Mouse (Mus musculus): ENCODE measurements around the gene Zfp418. TPM values are rescaled to one million over a fixed set of nuclear protein-coding genes. Genes with fewer than 3 reads are reported as not detected.
"Not testable (repeated sequence)": the region's sequence is repeated elsewhere in the genome, so short reads cannot be mapped to it uniquely, and the experiment has no call there.

Zfp418 gene
- 0.30 and 0.35 TPM in 2 replicates for polyA plus RNA-seq (2015; fragmentation: Nextera tagmentation; extraction: Ambion mirVana)

- peak within 1 kb of the TSS; percentile 68 for H3K4me3 ChIP-seq (replicated peaks)
- peak; percentile 24 for DNase-seq
- H3K9me3 ChIP-seq (replicated peaks) = no peaks in the 10 kb centered on the region
- peak within 1 kb of the TSS; percentile 74 for H3K4me2 ChIP-seq
- peaks cover 9% of the 10 kb centered on the region for H3K4me1 ChIP-seq (replicated peaks)
- no peak within 1 kb of the TSS for H3K27ac ChIP-seq
- peak; percentile 92 for ATAC-seq (ENCODE audit: low read depth)
- H3K36me3 ChIP-seq = peaks cover 3% of the 10 kb centered on the region; the same call in 1 of the 2 replicates
- no peaks in the 10 kb centered on the region for H3K27me3 ChIP-seq
- H3K9ac ChIP-seq = peak within 1 kb of the TSS; percentile 69
- 2% methylated on average over 26 of the region's 26 CpGs for WGBS (ENCODE audit: insufficient replicate concordance)
Measured at GRCm38 (mm10) chr7:7171227-7172147, at the start of gene Zfp418. TSS of gene Zfp418 (plus strand) at chr7:7171330.

DNA sequence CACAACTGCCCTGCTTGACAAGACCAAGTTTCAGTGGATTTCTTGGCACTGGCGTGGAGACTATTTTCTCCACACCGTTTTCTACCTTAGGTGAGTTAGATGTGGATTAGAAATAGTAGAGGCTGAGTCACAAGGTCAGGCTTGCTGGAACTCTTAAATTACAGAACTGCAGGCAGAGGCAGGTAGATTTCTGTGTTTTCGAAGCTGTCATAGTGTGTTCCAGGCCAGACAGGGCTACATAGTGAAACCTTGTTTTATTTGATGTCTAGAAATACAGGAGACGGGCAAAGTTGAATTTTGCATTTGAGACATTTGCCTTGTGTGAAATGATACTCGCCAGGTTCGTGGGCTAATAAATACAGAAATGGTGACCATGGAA lies 49.5 kb upstream of the Zfp418 start:
- no peaks in the 10 kb centered on the region for H3K9me3 ChIP-seq (replicated peaks)
- H3K27ac ChIP-seq = no peak overlapping the region
- no peaks in the 10 kb centered on the region for H3K27me3 ChIP-seq
- no peak for DNase-seq
- H3K4me2 ChIP-seq = peak overlapping the region; percentile 70
- peaks cover 23% of the 10 kb centered on the region; the same call in 1 of the 2 replicates for H3K36me3 ChIP-seq
- peak overlapping the region; percentile 69; the same call in 1 of the 2 replicates for H3K9ac ChIP-seq
- ATAC-seq (ENCODE audit: low read depth) = no peak
- H3K4me3 ChIP-seq (replicated peaks) = peak overlapping the region; percentile 66
- 46% methylated on average over 6 of the region's 6 CpGs for WGBS (ENCODE audit: insufficient replicate concordance)
- H3K4me1 ChIP-seq (replicated peaks) = peaks cover 18% of the 10 kb centered on the region

DNA sequence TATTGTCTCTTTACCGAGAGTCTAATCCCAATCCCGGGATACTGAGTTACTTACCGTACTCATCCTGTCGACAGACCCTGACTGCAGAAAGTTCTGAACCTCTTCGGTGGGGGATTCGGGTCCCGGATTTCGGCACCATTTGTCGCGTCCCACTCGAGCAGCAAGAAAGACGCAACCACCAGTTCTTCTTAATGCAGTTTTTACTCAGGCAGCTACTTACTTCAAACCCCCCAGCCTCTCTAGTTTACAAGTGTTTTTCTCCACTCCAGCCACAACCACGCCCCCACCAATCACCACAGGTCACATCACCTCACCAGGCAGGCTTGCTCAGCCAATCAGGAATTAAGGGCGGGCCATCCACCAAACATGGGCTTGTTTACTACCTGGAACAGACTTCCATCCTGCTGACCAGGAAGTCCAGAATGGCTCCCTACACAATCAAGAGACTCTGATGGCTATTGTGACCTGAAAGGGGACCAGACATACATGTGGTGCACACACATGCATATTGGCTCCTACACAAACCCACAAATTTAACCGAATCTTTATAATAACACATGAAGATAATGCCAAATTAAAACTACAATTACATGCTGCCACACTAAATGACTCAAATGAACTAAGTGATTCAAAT lies 40.5 kb upstream of the Zfp418 start:
- not testable (repeated sequence) for H3K36me3 ChIP-seq; H3K27me3 ChIP-seq; H3K4me2 ChIP-seq; H3K4me1 ChIP-seq (replicated peaks); H3K27ac ChIP-seq; H3K4me3 ChIP-seq (replicated peaks); H3K9me3 ChIP-seq (replicated peaks); ATAC-seq (ENCODE audit: low read depth); DNase-seq; H3K9ac ChIP-seq
- 89% methylated on average over 15 of the region's 15 CpGs for WGBS (ENCODE audit: insufficient replicate concordance)

DNA sequence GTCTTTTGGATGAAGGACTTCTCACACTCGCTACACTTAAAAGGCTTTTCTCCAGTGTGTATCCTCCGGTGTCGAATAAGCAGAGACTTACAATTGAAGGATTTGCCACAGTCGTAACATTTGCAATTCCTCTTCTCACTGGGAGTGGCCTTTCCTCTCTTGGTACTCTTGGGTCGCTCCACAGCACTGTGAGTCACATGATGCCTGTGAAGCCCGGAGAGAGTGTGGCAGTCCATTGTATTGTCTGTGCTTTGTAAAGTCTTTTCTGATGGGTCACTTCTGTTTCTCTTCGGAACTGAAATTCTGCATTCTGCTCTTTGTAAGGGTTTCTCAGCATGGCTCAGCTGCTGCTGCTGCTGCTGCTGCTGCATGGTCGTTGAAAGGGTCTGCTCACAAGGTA lies 38.4 kb upstream of the Zfp418 start:
- 70% methylated on average over 8 of the region's 8 CpGs for WGBS (ENCODE audit: insufficient replicate concordance)
- no peaks in the 10 kb centered on the region for H3K4me1 ChIP-seq (replicated peaks)
- H3K9me3 ChIP-seq (replicated peaks) = no peaks in the 10 kb centered on the region
- no peak overlapping the region for H3K4me2 ChIP-seq
- no peak overlapping the region for H3K9ac ChIP-seq
- H3K4me3 ChIP-seq (replicated peaks) = no peak overlapping the region
- ATAC-seq (ENCODE audit: low read depth) (no peak), DNase-seq (no peak)
- H3K27me3 ChIP-seq = no peaks in the 10 kb centered on the region
- H3K36me3 ChIP-seq = no peaks in the 10 kb centered on the region
- H3K27ac ChIP-seq = no peak overlapping the region

GRCm38 (mm10) chr7:7136379-7136866 lies 34.7 kb upstream of the Zfp418 start, which contains the start of gene Zfp773:
TSS of gene Zfp773 (minus strand) at chr7:7136755.
- ATAC-seq (ENCODE audit: low read depth) = peak; percentile 89
- Histone ChIP-seq H3K27ac (no peak within 1 kb of the TSS), H3K9ac (peak within 1 kb of the TSS; percentile 43; the same call in 1 of the 2 replicates), H3K9me3 (replicated peaks) (no peaks in the 10 kb centered on the region), H3K4me2 (peak within 1 kb of the TSS; percentile 52), H3K4me1 (replicated peaks) (no peaks in the 10 kb centered on the region), H3K27me3 (no peaks in the 10 kb centered on the region), H3K4me3 (replicated peaks) (peak within 1 kb of the TSS; percentile 53), H3K36me3 (no peaks in the 10 kb centered on the region)
- 4% methylated on average over 16 of the region's 16 CpGs for WGBS (ENCODE audit: insufficient replicate concordance)
- DNase-seq = peak; percentile 7

- no peaks in the 10 kb centered on the region for H3K36me3 ChIP-seq
- no peaks in the 10 kb centered on the region for H3K27me3 ChIP-seq
- H3K9ac ChIP-seq = no peak overlapping the region
- no peaks in the 10 kb centered on the region for H3K4me1 ChIP-seq (replicated peaks)
- H3K4me3 ChIP-seq (replicated peaks) = no peak overlapping the region
- H3K27ac ChIP-seq = no peak overlapping the region
- WGBS (ENCODE audit: insufficient replicate concordance) = 69% methylated on average over 1 of the region's 1 CpGs
- no peak overlapping the region for H3K4me2 ChIP-seq
- DNase-seq (no peak), ATAC-seq (ENCODE audit: low read depth) (no peak)
- H3K9me3 ChIP-seq (replicated peaks) = 0 out of 2 replicates have a peak, but pooled peaks cover 4% of the 10 kb centered on the region
Measured at GRCm38 (mm10) chr7:7144215-7144614, 26.9 kb upstream of the Zfp418 start.

- no peak for DNase-seq
- Histone ChIP-seq H3K27ac (no peak overlapping the region), H3K4me3 (replicated peaks) (no peak overlapping the region), H3K4me1 (replicated peaks) (no peaks in the 10 kb centered on the region), H3K9me3 (replicated peaks) (0 out of 2 replicates have a peak, but pooled peaks cover 4% of the 10 kb centered on the region), H3K27me3 (no peaks in the 10 kb centered on the region), H3K36me3 (no peaks in the 10 kb centered on the region), H3K9ac (no peak overlapping the region), H3K4me2 (no peak overlapping the region)
- 77% methylated on average over 15 of the region's 15 CpGs for WGBS (ENCODE audit: insufficient replicate concordance)
- no peak for ATAC-seq (ENCODE audit: low read depth)
Measured at GRCm38 (mm10) chr7:7145991-7146608, 25.0 kb upstream of the Zfp418 start.

DNA sequence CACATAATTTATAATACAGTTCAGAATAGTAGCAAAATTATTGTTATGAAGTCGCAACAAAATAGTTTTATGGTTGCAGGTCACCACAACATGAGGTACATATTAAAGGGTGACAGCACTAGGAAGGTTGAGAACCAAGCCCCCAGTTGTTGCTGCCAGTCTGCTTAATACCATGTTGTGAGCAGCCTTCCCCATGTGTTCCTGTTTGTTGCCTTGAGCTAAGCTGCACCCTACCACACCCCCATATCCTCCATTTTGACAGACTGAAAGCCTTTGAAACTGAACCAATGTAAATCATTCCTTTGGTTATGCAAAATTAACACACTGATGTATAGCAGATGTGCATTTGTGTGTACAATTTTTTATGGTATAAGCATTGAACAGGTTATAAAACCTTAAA lies 14.8 kb downstream of the Zfp418 start:
- H3K27ac ChIP-seq = no peak overlapping the region
- no peaks in the 10 kb centered on the region for H3K27me3 ChIP-seq
- H3K9me3 ChIP-seq (replicated peaks) = no peaks in the 10 kb centered on the region
- H3K9ac ChIP-seq = no peak overlapping the region
- DNase-seq = no peak
- no peak overlapping the region for H3K4me2 ChIP-seq
- WGBS (ENCODE audit: insufficient replicate concordance) = 75% methylated on average over 1 of the region's 1 CpGs
- peaks cover 13% of the 10 kb centered on the region; the same call in 1 of the 2 replicates for H3K36me3 ChIP-seq
- peaks cover 8% of the 10 kb centered on the region for H3K4me1 ChIP-seq (replicated peaks)
- no peak for ATAC-seq (ENCODE audit: low read depth)
- H3K4me3 ChIP-seq (replicated peaks) = no peak overlapping the region

GRCm38 (mm10) chr7:7187417-7188190 lies 16.5 kb downstream of the Zfp418 start:
- Histone ChIP-seq H3K27me3 (no peaks in the 10 kb centered on the region), H3K4me1 (replicated peaks) (peaks cover 8% of the 10 kb centered on the region), H3K4me3 (replicated peaks) (peak overlapping the region; percentile 62), H3K36me3 (no peaks in the 10 kb centered on the region), H3K9ac (peak overlapping the region; percentile 43), H3K4me2 (peak overlapping the region; percentile 62), H3K27ac (no peak overlapping the region), H3K9me3 (replicated peaks) (no peaks in the 10 kb centered on the region)
- WGBS (ENCODE audit: insufficient replicate concordance) = 23% methylated on average over 13 of the region's 13 CpGs
- no peak for DNase-seq
- peak; percentile 68 for ATAC-seq (ENCODE audit: low read depth)

- Histone ChIP-seq H3K4me1 (replicated peaks) (peaks cover 8% of the 10 kb centered on the region), H3K4me3 (replicated peaks) (peak overlapping the region; percentile 62), H3K27ac (no peak overlapping the region), H3K27me3 (no peaks in the 10 kb centered on the region), H3K36me3 (no peaks in the 10 kb centered on the region), H3K4me2 (peak overlapping the region; percentile 62), H3K9me3 (replicated peaks) (no peaks in the 10 kb centered on the region), H3K9ac (peak overlapping the region; percentile 43)
- ATAC-seq (ENCODE audit: low read depth) (peak; percentile 92), DNase-seq (peak; percentile 55)
- WGBS (ENCODE audit: insufficient replicate concordance) = 8% methylated on average over 18 of the region's 18 CpGs
Measured at GRCm38 (mm10) chr7:7188191-7188942, 17.2 kb downstream of the Zfp418 start.
